Mouse (Mus musculus) layer of hippocampus, postnatal 14 days (tissue): Measurements from ENCODE around the gene Gpr18. TPM values are rescaled to one million over a fixed set of nuclear protein-coding genes. Genes with fewer than 3 reads are reported as not detected.

Source experiments
- DNase-seq, 2 experiments: peaks; one replicate each; pipeline ENCODE4 v3.0.0; 2021 to 2022; ENCODE audit warnings: low spot score in 2 of 2, mixed read lengths in 1 of 2
- long read RNA-seq, 2 experiments: library from polyadenylated mRNA; stranded (forward); transcript quantifications; one replicate each; pipeline ENCODE4 v2.0.0; 2021
- total RNA-seq, 2 experiments: library from RNA; stranded (reverse); gene quantifications; 2 replicates each; pipeline ENCODE4 v1.2.3; 2021

The Gpr18 gene
- not detected for total RNA-seq
- long read RNA-seq, experiment 1, partial matches to known transcripts: 0 of 2 reads
- long read RNA-seq, experiment 1, other reads (novel, unspliced or antisense): 1 of 2 reads
- long read RNA-seq, experiment 2, partial matches to known transcripts: 0 of 5 reads
- long read RNA-seq, experiment 2, other reads (novel, unspliced or antisense): 5 of 5 reads

GRCm38 (mm10) chr14:121915621-121916020 lies at the start of gene Gpr18:
Gpr18 (minus strand) TSS chr14:121915781.
- DNase-seq: no peak

- DNase-seq: no peak
Observed at GRCm38 (mm10) chr14:121964990-121965389, 49.4 kb upstream of the Gpr18 start, which contains the start of gene Gpr183. Gpr183 (minus strand) TSS chr14:121965195.

GRCm38 (mm10) chr14:121963942-121964335 lies 48.4 kb upstream of the Gpr18 start:
- DNase-seq: no peak

GRCm38 (mm10) chr14:121963251-121963941 lies 47.8 kb upstream of the Gpr18 start:
- DNase-seq: peak in 1 of 2 experiments; percentile 40

GRCm38 (mm10) chr14:121962128-121962890 lies 46.7 kb upstream of the Gpr18 start:
- no peak for DNase-seq

- no peak for DNase-seq
Observed at GRCm38 (mm10) chr14:121961496-121962127, 46.0 kb upstream of the Gpr18 start.

- no peak for DNase-seq
Observed at GRCm38 (mm10) chr14:121960997-121961396, 45.4 kb upstream of the Gpr18 start.

GRCm38 (mm10) chr14:121960531-121960930 lies 45.0 kb upstream of the Gpr18 start:
- DNase-seq: no peak

GRCm38 (mm10) chr14:121960031-121960430 lies 44.5 kb upstream of the Gpr18 start:
- no peak for DNase-seq

- DNase-seq: no peak
Observed at GRCm38 (mm10) chr14:121959538-121959980, 44.0 kb upstream of the Gpr18 start.

GRCm38 (mm10) chr14:121958751-121959537 lies 43.4 kb upstream of the Gpr18 start:
- DNase-seq: no peak

- no peak for DNase-seq
Observed at GRCm38 (mm10) chr14:121958041-121958750, 42.6 kb upstream of the Gpr18 start.

- DNase-seq: no peak
Observed at GRCm38 (mm10) chr14:121957176-121957871, 41.7 kb upstream of the Gpr18 start.

GRCm38 (mm10) chr14:121956291-121956690 lies 40.7 kb upstream of the Gpr18 start:
- no peak for DNase-seq

- no peak for DNase-seq
Observed at GRCm38 (mm10) chr14:121955176-121955795, 39.7 kb upstream of the Gpr18 start.

- DNase-seq: no peak
Observed at GRCm38 (mm10) chr14:121954608-121955007, 39.0 kb upstream of the Gpr18 start.

- no peak for DNase-seq
Observed at GRCm38 (mm10) chr14:121954129-121954528, 38.5 kb upstream of the Gpr18 start.

- no peak for DNase-seq
Observed at GRCm38 (mm10) chr14:121952046-121952400, 36.4 kb upstream of the Gpr18 start.

GRCm38 (mm10) chr14:121951399-121952045 lies 35.9 kb upstream of the Gpr18 start:
- DNase-seq: no peak
